Mouse (Mus musculus): Measurements from ENCODE around the gene Trappc3.

- no peak for TF ChIP-seq GATA1 (IDR thresholded peaks at IDR 0.05; ENCODE audit: low read length)
- no peak for TF ChIP-seq TAL1 (IDR thresholded peaks at IDR 0.05; ENCODE audit: low read length)
Observed at GRCm38 (mm10) chr4:126237721-126238242, 24.3 kb upstream of the Trappc3 start.

All from erythroblast, embryonic 14.5 days (primary cell).